In the genomic region with DNA sequence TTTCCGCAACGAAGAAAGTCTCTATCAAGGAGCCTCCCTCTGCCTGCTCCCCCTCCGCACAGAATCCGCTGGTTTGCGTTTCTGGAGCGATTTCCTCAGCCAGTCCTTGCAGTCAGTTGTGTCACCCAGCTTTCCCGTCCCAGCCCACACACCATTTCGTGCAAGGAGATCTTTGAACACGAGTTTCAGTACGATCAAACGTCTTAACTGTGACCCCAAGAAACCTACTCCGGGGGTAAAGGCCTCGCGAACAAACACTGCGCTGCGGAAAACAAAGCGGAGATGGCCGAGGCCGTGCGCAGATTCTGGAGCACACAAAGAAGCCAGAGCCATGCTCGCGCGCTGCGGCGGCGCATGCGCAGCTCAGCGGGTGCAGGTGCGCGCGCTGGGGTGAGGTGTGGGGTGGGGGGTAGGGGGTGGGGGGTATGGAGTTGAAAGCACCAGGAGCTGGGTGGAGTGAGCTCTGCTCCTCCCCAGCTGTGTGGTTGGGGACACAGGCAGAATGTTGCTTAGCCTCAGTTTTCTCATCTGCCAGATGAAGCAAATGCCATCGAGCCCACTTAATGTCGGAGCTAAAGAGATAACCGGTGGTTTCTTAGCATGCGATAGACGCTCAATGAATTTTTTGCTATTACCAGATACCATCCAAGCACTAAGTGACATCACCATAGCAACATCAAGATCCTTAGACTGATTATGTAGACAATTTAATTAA, we compare ENCODE assay signal across 8 mouse cellular contexts. TPM values are rescaled to one million over a fixed set of nuclear protein-coding genes. Genes with fewer than 3 reads are reported as not detected.
DNase-seq lines count a peak whose midpoint lies in the region; ATAC-seq and TF ChIP-seq lines count a peak whose summit lies in the region.

No protein-coding gene starts in this region.

- 0 out of 2 replicates have a peak, but pooled peaks cover 2% of the 10 kb centered on the region for H3K4me1 ChIP-seq in forebrain, embryonic 11.5 days (replicated peaks; ENCODE audit: control insufficient read depth, insufficient read depth, low read length)
- no peaks in the 10 kb centered on the region for H3K4me1 ChIP-seq in lung, adult 2 months (ENCODE audit: control insufficient read depth, insufficient read depth, low read length)

- no peaks in the 10 kb centered on the region for H3K36me3 ChIP-seq in forebrain, embryonic 11.5 days (ENCODE audit: control insufficient read depth, insufficient read depth, low read length)

- TF ChIP-seq CTCF in layer of hippocampus, adult 2 months (conservative IDR thresholded peaks at IDR 0.05), result no peak
- no peak for TF ChIP-seq CTCF in lung, adult 2 months (IDR thresholded peaks at IDR 0.05; ENCODE audit: insufficient read depth, low read length)

- H3K4me3 ChIP-seq in forebrain, embryonic 11.5 days (ENCODE audit: low read depth, low read length), result peak overlapping the region; percentile 32
- H3K4me3 ChIP-seq in layer of hippocampus, adult 2 months, result peak overlapping the region; percentile 59
- H3K4me3 ChIP-seq in lung, adult 2 months (replicated peaks; ENCODE audit: extremely low read depth, low read depth, low read length), result peak overlapping the region; percentile 56

- H3K4me2 ChIP-seq in forebrain, embryonic 11.5 days (ENCODE audit: low read depth, low read length, severe bottlenecking), result peak overlapping the region; percentile 62

- H3K27ac ChIP-seq in forebrain, embryonic 11.5 days (ENCODE audit: low read depth, low read length), result peak overlapping the region; percentile 88
- H3K27ac ChIP-seq in layer of hippocampus, adult 2 months, result peak overlapping the region; percentile 93

- no peaks in the 10 kb centered on the region for H3K27me3 ChIP-seq in forebrain, embryonic 11.5 days (ENCODE audit: control insufficient read depth, insufficient read depth, low read length)

- ATAC-seq in forebrain, embryonic 11.5 days (replicated peaks; ENCODE audit: low FRiP score), result peak; percentile 69
- ATAC-seq in activated CD4-positive, CD25-positive, alpha-beta regulatory T cell, adult 4 months, result no peak

- WGBS in forebrain, embryonic 11.5 days, result 5% methylated on average over 36 of the region's 36 CpGs
- WGBS in lung, adult 2 months, result 3% methylated on average over 36 of the region's 36 CpGs

- intact Hi-C loops in heart, postnatal 14 days (cut with DNase I), result loop anchor here (5.0 to 10.0 kb wide), 3 partner anchors 167 to 845 kb away; a partner anchor contains a TSS

- peak overlapping the region; percentile 86 for H3K9ac ChIP-seq in forebrain, embryonic 11.5 days (ENCODE audit: low read length)

- DNase-seq in ES-CJ7 (ENCODE audit: low read depth, low spot score), result peak; percentile 87
- DNase-seq in brain, embryonic 18.5 days (ENCODE audit: low read depth, low spot score), result peak; percentile 65
- DNase-seq in forebrain, embryonic 11.5 days (ENCODE audit: low spot score), result peak; percentile 88
- peak; percentile 45 to 55 for DNase-seq in heart, postnatal 14 days
- peak; percentile 44 to 55 for DNase-seq in layer of hippocampus, adult 2 months (ENCODE audit: low spot score in 2 of 2)
- peak; percentile 54 for DNase-seq in lung, adult 2 months
- peak; percentile 40 for DNase-seq in retina, adult 2 months (ENCODE audit: low read depth, low spot score)

- H3K9me3 ChIP-seq in forebrain, embryonic 11.5 days (ENCODE audit: control insufficient read depth, low read length), result no peaks in the 10 kb centered on the region

- no peak for TF ChIP-seq POLR2A in lung, adult 2 months (IDR thresholded peaks at IDR 0.05; ENCODE audit: borderline replicate concordance, extremely low read depth, low read depth, low read length)

RNA-seq across cellular contexts. Expression of a gene that starts 52.8 kb away (rescaled TPM):
- polyA plus RNA-seq in forebrain, embryonic 11.5 days (2014; fragmentation: Nextera tagmentation; extraction: Ambion mirVana), result 1.1 and 1.5 TPM in 2 replicates
- 1 to 10 TPM in 1 of 2 experiments, under 1 TPM in 1; 0.56 to 1.0 TPM for total RNA-seq in heart, postnatal 14 days (2021)
- 1 to 10 TPM; 2.8 to 3.0 TPM for total RNA-seq in layer of hippocampus, adult 2 months (2021)
- polyA plus RNA-seq in lung, adult 2 months (2012; rRNA removed), result 3.0 and 3.5 TPM in 2 replicates
- 1 to 10 TPM in 1 of 2 experiments, under 1 TPM in 1; 0.60 to 1.0 TPM for polyA plus RNA-seq in activated CD4-positive, CD25-positive, alpha-beta regulatory T cell, adult 4 months (2017; shearing (Covaris generic))
